Mouse (Mus musculus): ENCODE results near the gene Pitx2.

The Pitx2 gene

GRCm38 (mm10) chr3:129199609-129200500 lies at the start of gene Pitx2:
Gene Pitx2, plus strand, starts transcription at chr3:129199878.
- DNase-seq: no peak

- no peak for DNase-seq
Measured at GRCm38 (mm10) chr3:129150001-129150400, 49.7 kb upstream of the Pitx2 start.

GRCm38 (mm10) chr3:129151096-129151685 lies 48.5 kb upstream of the Pitx2 start:
- DNase-seq: no peak

- DNase-seq: no peak
Measured at GRCm38 (mm10) chr3:129158812-129159370, 40.8 kb upstream of the Pitx2 start.

GRCm38 (mm10) chr3:129161333-129162035 lies 38.2 kb upstream of the Pitx2 start:
- DNase-seq: no peak

GRCm38 (mm10) chr3:129164246-129164645 lies 35.4 kb upstream of the Pitx2 start:
- DNase-seq: no peak

GRCm38 (mm10) chr3:129165715-129166114 lies 34.0 kb upstream of the Pitx2 start:
- DNase-seq: no peak

- peak; percentile 32 to 45 for DNase-seq
Measured at GRCm38 (mm10) chr3:129166684-129167083, 33.0 kb upstream of the Pitx2 start.

GRCm38 (mm10) chr3:129170416-129170815 lies 29.3 kb upstream of the Pitx2 start:
- no peak for DNase-seq

- no peak for DNase-seq
Measured at GRCm38 (mm10) chr3:129171789-129172188, 27.9 kb upstream of the Pitx2 start.

GRCm38 (mm10) chr3:129194436-129194835 lies 5.2 kb upstream of the Pitx2 start:
- DNase-seq: no peak

- no peak for DNase-seq
Measured at GRCm38 (mm10) chr3:129195036-129195435, 4.6 kb upstream of the Pitx2 start.

- DNase-seq: no peak
Measured at GRCm38 (mm10) chr3:129195816-129196549, 3.7 kb upstream of the Pitx2 start.

GRCm38 (mm10) chr3:129196550-129196919 lies 3.1 kb upstream of the Pitx2 start:
- DNase-seq: no peak

GRCm38 (mm10) chr3:129197035-129197434 lies 2.6 kb upstream of the Pitx2 start:
- DNase-seq: no peak

GRCm38 (mm10) chr3:129197786-129198626 lies 1.7 kb upstream of the Pitx2 start:
- DNase-seq: no peak

- DNase-seq: no peak
Measured at GRCm38 (mm10) chr3:129198627-129198903, 1.1 kb upstream of the Pitx2 start.

GRCm38 (mm10) chr3:129199160-129199608 lies 494 bp upstream of the Pitx2 start:
- DNase-seq: no peak

GRCm38 (mm10) chr3:129200501-129200890 lies 818 bp downstream of the Pitx2 start:
- DNase-seq: no peak

- DNase-seq: no peak
Measured at GRCm38 (mm10) chr3:129201156-129201555, 1.5 kb downstream of the Pitx2 start.

GRCm38 (mm10) chr3:129201681-129202255 lies 2.1 kb downstream of the Pitx2 start:
- DNase-seq: no peak

Measured in kidney, adult 8-10 months (tissue).